Mouse (Mus musculus): ENCODE data around the gene Sept4.

GRCm38 (mm10) chr11:87584711-87585505 is 16.2 kb downstream of the Sept4 start:
- TF ChIP-seq TAL1 (IDR thresholded peaks at IDR 0.05; ENCODE audit: low read length) (no peak), GATA1 (IDR thresholded peaks at IDR 0.05; ENCODE audit: low read length) (no peak)

Data from erythroblast, embryonic 14.5 days (primary cell).